Mouse (Mus musculus): Measurements from ENCODE around the gene Pak4.

DNA sequence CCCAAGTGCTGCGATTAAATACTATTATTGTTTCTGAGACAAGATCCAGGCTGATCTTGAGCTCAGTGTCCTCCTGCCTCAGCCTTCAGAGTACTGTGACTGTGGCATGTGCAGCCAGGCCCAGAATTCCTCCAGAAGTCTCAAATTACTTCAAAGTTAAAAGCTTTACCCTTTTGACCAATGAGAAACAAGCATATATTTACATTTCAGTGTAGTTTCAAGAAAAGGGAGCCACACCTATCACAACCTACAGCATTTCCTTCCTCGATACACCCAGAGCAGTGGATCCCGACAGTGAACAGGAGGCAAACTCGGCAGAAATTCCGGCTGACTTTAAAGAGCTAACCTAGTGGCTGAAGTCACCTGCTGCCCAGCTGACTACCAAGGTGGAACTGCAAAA, 26.8 kb upstream of the Pak4 start:
- no peak for TF ChIP-seq CTCF (IDR thresholded peaks at IDR 0.05; ENCODE audit: low read depth)
- TF ChIP-seq EP300 (IDR thresholded peaks at IDR 0.05; ENCODE audit: low read depth): no peak

All from liver, postnatal 0 days (tissue).